Mouse (Mus musculus): ENCODE data around the gene Pex14. TPM values are rescaled to one million over a fixed set of nuclear protein-coding genes. Genes with fewer than 3 reads are reported as not detected.

Gene Pex14
- total RNA-seq, 2 experiments from 2014 or later: 63.0 to 67.3 TPM

- no peak for DNase-seq (ENCODE audit: low spot score in 2 of 2)
Observed at GRCm38 (mm10) chr4:148985541-148986476, 113.9 kb downstream of the Pex14 start.

DNA sequence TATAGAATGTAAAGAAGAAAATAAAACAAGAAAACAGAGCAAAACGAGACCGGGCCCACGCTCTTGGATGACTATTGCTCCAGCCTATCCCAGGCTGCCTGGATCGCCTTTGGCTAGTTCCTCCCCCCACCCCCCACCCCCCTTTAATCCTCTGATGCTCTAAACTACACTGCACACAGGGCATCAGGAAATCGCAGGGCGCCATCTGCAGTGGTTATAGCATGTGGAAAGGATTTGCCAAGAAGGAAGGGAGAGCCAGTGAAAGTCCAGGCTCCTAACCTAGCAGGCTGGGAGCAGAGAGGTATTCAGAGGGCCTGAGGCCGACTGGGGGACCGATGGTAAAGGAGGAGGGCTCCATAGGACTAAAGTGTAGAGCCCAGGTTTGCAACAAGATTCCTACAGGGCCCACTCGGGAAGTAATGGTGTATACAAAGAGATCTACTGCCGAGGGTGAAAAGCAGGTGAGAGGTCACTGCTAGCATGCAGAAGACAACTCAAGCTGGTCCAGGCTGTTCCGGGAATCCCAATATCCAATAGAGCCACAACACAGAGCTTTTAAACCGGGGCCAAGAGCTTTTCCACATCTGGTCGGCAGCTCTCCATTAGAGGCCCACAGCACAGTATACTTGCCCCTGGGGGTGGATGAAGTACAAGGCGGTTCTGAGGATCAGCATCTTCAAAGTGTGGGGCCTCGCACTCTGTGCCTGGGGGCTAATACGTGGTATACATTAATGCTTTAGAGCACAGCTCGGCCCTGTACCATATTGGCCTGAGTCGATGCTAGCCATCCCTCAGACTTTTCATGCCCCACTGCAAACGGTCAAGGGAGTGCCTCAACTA, 114.8 kb downstream of the Pex14 start:
- DNase-seq (ENCODE audit: low spot score in 2 of 2): no peak

DNA sequence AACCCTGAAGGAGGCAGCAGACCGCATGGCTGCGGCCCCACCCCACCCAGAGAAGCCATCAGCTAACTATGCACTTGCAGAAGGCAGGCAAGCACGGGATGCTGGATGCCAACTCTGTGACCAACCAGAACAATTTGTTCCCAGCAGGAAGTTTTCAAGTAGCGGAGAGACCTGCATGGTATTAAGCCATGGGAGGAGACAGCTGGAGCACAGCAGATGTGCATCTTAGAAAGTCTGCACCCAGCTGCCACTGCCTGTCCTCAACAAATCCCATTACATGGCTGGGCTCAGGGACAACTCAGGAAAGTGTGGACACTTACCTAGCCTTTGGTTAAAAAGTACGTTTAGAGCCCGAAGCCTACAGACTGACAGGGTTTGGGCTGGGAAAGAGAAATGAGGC, 117.4 kb downstream of the Pex14 start:
- no peak for DNase-seq (ENCODE audit: low spot score in 2 of 2)

DNA sequence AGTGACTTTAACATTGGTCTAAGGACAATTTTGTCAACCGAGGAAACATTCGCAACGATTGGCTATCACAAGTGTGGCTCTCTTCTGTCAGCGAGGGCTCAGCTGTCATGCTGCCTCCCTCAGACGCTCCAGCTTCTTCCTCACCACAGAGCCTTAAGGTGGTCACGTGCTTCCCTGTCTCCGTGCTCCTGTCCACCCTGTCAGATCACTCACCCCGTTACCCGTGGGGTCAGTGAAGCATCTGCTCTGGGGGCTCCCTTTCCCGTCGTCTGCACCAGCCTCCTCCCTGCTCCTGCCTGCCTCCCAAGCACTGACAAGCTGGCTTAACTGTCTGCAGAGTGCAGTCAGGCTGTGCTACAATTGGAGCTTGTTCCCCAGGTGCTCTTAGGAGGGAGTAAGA, 119.8 kb downstream of the Pex14 start:
- DNase-seq (ENCODE audit: low spot score in 2 of 2): no peak

DNA sequence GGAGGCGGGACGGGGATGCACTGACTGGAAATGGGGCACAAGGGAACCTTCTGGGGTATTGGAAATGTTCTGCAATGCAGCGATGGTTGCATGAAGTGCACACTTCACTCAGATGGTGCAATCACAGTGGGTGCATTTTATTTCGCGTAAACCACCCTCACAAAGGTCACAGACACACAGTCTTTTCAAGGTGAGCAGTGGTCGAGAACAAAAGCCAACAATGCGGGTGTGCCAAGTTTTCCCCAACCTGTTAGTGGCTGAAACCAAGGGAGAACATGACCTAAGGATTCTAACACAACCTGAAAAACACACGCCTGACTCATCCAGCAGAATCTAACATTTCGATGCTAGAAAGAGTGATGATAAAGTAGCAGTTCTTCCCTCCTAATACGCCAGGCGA, 120.8 kb downstream of the Pex14 start:
- DNase-seq (ENCODE audit: low spot score in 2 of 2): no peak

DNA sequence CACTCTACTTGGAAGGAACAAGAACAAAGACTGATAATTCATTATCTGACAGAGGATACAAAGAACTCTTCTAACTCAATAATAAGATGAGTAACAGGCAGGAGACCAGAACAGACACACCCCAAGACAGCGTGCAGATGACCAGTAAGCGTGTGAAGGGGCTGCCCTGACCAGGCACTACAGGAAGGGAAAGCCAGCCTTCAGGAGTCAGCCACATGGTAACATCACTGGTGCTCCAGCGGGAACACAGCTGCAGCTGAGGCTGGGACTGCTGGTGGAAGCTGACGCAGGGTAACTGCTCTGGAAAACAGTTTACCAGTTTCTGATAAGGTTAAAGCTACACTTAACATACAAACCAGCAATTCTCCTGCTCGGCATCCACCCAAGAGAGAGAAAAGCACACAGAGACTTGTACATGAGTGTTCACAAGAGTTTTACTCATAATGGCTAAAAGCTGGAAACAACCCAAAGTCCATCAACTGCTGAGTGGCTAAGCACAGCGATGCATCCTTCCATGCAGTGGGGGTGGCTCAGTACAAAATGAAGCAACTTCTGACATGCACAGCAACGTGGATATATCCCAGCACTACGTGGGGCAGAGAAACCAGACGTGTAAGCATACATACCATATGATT, 121.3 kb downstream of the Pex14 start:
- DNase-seq (ENCODE audit: low spot score in 2 of 2): no peak

- DNase-seq (ENCODE audit: low spot score in 2 of 2): no peak
Observed at GRCm38 (mm10) chr4:148974833-148975232, 124.8 kb downstream of the Pex14 start.

DNA sequence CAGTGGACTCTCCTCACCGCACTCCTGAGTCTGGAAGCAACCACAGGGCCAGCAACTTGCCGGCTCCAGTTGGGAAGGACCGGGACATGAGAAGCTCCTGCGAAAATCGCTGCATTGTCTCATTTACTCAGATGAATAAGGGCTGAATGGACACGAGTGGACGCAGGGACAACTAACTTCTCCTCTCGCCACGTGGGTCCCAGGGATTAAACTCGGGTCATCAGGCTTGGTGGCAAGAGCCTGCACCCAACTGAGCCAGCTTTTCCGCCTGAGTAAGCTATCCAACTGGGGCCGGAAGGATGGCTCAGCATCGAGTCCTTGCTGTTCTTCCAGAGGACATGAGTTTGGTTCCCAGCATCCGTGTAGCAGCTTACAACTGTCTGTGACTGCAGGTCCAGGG, 126.3 kb downstream of the Pex14 start:
- DNase-seq (ENCODE audit: low spot score in 2 of 2): no peak

- no peak for DNase-seq (ENCODE audit: low spot score in 2 of 2)
Observed at GRCm38 (mm10) chr4:148972707-148973106, 127.0 kb downstream of the Pex14 start.

DNA sequence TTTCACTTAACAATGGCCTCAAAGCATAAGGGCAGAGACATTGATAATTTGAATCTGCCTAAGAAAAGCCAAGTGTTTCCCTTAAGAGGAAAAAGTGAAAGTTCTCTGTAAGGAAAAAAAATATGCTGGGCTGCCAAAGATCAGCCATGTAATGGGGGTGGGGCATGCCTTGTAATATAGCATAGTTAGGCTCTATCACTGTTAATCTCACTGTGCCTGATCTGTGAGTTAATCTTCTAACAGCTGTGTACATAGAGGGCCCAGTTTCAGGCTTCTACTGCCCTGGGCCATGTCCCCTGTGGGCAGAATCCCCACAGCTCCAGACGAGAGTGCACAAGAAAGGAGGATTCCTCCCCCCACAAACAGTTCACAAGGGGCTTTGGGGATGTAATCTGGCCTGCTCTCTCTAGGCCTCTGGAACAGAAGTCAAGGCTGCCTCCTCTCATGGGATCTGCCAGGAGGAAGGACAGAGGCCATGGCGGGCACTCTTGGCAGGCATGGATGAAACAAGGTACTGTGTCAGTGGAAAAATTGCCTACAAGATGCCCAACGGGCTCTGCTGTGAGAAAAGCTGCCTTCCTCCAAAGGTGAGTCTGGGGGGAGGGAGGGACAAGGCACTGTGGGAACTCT, 127.9 kb downstream of the Pex14 start:
- DNase-seq (ENCODE audit: low spot score in 2 of 2): no peak

- DNase-seq (ENCODE audit: low spot score in 2 of 2): no peak
Observed at GRCm38 (mm10) chr4:148970742-148971141, 128.9 kb downstream of the Pex14 start.

DNA sequence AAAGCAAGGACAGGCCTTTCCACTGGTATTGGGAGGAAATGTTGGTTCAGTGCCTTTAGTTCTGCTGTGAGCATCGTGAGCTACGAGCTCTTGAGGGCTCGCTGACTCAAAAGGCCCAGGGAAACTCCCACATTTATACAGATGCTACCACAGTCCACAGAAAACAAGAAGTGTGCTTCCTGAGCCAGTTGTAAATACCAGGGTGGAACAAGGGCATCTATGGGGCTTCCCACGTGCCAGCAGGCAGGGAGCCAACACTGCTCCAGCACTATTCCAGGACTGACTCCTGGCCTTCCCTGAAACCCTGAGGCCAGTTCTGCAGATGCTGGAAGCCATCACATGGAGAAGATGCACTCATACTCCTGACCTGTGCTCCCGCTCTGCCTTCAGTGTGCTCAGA, 130.1 kb downstream of the Pex14 start:
- no peak for DNase-seq (ENCODE audit: low spot score in 2 of 2)

- DNase-seq (ENCODE audit: low spot score in 2 of 2): no peak
Observed at GRCm38 (mm10) chr4:148968859-148969258, 130.8 kb downstream of the Pex14 start.

GRCm38 (mm10) chr4:148966132-148966531, 133.5 kb downstream of the Pex14 start:
- DNase-seq (ENCODE audit: low spot score in 2 of 2): no peak

GRCm38 (mm10) chr4:148964541-148965310, 134.9 kb downstream of the Pex14 start:
- DNase-seq (ENCODE audit: low spot score in 2 of 2): no peak

- DNase-seq (ENCODE audit: low spot score in 2 of 2): no peak
Observed at GRCm38 (mm10) chr4:148962096-148962495, 137.6 kb downstream of the Pex14 start.

DNA sequence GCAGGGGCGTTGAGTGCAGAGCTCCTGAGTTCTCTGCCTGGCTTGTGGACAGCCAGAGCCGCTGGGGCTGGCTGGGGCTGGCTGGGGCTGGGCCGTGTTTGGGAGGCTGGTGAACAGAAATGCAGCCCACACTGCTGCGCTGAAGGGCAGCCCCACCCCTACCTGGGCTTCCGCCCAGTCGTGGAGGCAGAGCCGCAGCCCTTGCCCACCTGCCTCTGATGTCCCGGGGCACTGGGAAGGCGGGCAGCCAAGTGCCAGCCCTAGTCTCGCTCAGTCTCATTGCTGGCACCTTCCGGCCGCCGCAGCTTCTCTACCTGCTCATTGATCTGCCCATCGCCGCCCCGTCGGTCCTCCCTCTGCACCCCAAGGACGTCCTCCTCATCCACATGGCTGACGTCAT, 138.6 kb downstream of the Pex14 start:
- DNase-seq (ENCODE audit: low spot score in 2 of 2): no peak

DNA sequence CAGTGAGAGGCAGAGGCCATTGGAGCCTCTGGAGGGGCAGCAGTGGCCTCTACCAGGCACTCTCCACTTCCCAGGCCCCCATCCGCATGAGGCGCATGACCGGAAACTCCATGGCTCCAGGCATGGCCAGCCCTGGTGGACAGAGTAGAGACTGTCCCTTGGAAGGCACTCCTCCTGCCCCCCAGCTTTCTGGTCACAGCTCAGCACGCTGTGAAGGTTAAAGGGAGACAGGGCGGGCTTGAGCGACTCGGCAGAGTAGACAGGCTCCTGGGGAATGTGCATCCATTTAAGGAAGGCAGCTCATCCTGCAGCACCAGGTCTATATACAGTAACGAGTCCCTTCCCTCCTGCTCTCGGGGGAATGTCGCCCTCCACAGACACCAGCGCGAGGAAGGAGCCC, 139.7 kb downstream of the Pex14 start:
- no peak for DNase-seq (ENCODE audit: low spot score in 2 of 2)

DNA sequence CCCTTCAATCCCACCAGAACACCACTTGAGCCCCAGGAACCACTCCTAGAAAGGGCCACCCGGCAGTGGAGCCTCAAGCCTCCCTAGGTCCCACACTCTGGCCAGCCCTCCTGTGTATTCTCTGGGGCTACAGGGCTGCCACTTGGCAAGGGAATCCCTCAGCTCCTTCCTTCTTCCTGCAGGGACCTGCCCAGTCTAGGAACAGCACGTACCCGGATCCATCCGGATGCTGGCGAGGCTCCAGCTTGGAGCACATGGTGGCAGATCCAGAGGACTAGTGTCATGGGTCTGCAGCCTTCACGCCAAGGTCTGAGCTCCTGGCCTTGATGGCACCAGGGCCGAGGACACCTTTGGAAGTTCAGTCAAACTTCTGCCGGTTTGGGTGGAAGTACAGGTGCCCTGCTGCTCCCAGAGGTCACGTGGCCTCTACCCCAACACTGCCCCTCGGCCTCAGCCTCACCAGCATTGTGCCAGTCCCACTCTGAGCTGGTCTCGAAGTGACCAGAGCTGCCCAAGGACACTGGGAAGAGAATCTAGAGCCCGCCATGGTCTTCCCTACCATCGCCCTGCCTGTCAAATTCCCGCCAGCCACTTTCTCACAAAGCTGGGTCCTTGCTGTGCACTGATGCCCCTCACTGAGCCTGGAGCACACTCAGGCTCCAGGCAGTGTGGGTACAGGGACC, 144.4 kb downstream of the Pex14 start:
- peak; percentile 56 to 74 for DNase-seq (ENCODE audit: low spot score in 2 of 2)
